ENCODE assay signal across 10 mouse cellular contexts in the genomic region with DNA sequence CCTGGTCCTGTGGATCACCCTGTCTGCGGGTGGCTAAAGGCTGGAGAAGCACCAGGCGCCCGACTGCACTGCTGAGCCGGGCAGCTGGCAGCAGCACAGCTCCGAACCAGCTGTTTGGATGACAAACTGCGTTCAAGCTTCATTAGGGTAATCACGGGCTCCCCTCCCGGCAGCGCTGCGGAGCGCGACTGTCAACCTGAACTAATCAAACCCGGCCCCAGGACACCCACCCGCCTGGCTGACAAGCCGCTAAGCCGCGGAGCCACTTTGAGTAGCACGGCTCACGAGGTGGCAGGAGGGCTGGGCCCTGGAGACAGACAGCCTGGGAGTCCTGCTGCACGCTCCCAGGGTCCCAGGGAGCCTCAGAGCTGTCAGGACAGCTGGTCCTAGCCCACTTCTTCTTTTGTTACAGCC. TPM values are rescaled to one million over a fixed set of nuclear protein-coding genes. Genes with fewer than 3 reads are reported as not detected.
DNase-seq lines count a peak whose midpoint lies in the region; ATAC-seq and TF ChIP-seq lines count a peak whose summit lies in the region.
"Had no signal": no experiment of that assay in that cellular context is flagged by ENCODE, and none has a peak within 500 bp of the region (broad histone marks: within the 10 kb centered on the region; RNA-seq: fewer than 3 reads in every experiment).

No protein-coding gene starts in this region.

- no peak for TF ChIP-seq CTCF in heart, adult 2 months (IDR thresholded peaks at IDR 0.05)

- no peak for TF ChIP-seq POLR2A in heart, adult 2 months (IDR thresholded peaks at IDR 0.05; ENCODE audit: insufficient read depth, low read depth, low read length)

- H3K9me3 ChIP-seq in heart, embryonic 16.5 days (replicated peaks; ENCODE audit: control insufficient read depth, low read length): no peaks in the 10 kb centered on the region
- no peaks in the 10 kb centered on the region for H3K9me3 ChIP-seq in midbrain, embryonic 16.5 days (replicated peaks; ENCODE audit: control insufficient read depth, low read length, poor library complexity, severe bottlenecking)

- no peak overlapping the region for H3K9ac ChIP-seq in heart, embryonic 16.5 days (ENCODE audit: low read length)
- no peak overlapping the region for H3K9ac ChIP-seq in heart, adult 2 months (ENCODE audit: low read depth, low read length)
- peak overlapping the region; percentile 26; the same call in 1 of the 2 replicates for H3K9ac ChIP-seq in midbrain, embryonic 16.5 days (ENCODE audit: low read depth, low read length)

- no peaks in the 10 kb centered on the region for H3K36me3 ChIP-seq in heart, embryonic 16.5 days (ENCODE audit: control insufficient read depth, insufficient read depth)
- no peaks in the 10 kb centered on the region for H3K36me3 ChIP-seq in heart, adult 2 months (ENCODE audit: control insufficient read depth, insufficient read depth, low read length)
- no peaks in the 10 kb centered on the region for H3K36me3 ChIP-seq in midbrain, embryonic 16.5 days (ENCODE audit: control insufficient read depth, insufficient read depth, low read length)

- peaks cover 35% of the 10 kb centered on the region for H3K27me3 ChIP-seq in heart, embryonic 16.5 days (ENCODE audit: control insufficient read depth, insufficient read depth, low read length)
- H3K27me3 ChIP-seq in heart, adult 2 months (ENCODE audit: control insufficient read depth, insufficient read depth, low read length): no peaks in the 10 kb centered on the region; the same call in 1 of the 2 replicates
- no peaks in the 10 kb centered on the region for H3K27me3 ChIP-seq in midbrain, embryonic 16.5 days (ENCODE audit: control insufficient read depth, insufficient read depth, low read depth, low read length)
- H3K27me3 ChIP-seq: CH12.LX had no signal

- ATAC-seq in heart, embryonic 16.5 days (replicated peaks; ENCODE audit: extremely low read depth, insufficient read depth, low FRiP score): 0 out of 2 replicates have a peak, but pooled peaks have one; percentile 11
- ATAC-seq in hematopoietic stem cell, adult 5-6 weeks (replicated peaks in 1 of 2; ENCODE audit: insufficient read depth in 1 of 2, low FRiP score in 2 of 2, low TSS enrichment in 1 of 2, low read depth in 1 of 2, poor library complexity in 2 of 2, severe bottlenecking in 2 of 2): peak; percentile 14 to 46; a peak in 2 of 4 replicates
- peak; percentile 47 for ATAC-seq in midbrain, embryonic 16.5 days
- ATAC-seq in frontal cortex, adult (ENCODE audit: low TSS enrichment): no peak

- H3K4me2 ChIP-seq in heart, embryonic 16.5 days (ENCODE audit: low read depth, low read length): peak overlapping the region; percentile 4; the same call in 1 of the 2 replicates
- peak overlapping the region; percentile 9; the same call in 1 of the 2 replicates for H3K4me2 ChIP-seq in midbrain, embryonic 16.5 days (ENCODE audit: low read length)

- intact Hi-C loops in heart, adult 2 months (cut with DNase I): no loop called here

- H3K4me3 ChIP-seq in heart, embryonic 16.5 days (ENCODE audit: low read length): no peak overlapping the region
- H3K4me3 ChIP-seq in heart, adult 2 months: no peak overlapping the region
- no peak overlapping the region for H3K4me3 ChIP-seq in midbrain, embryonic 16.5 days (ENCODE audit: low read depth, low read length)

- 16% methylated on average over 20 of the region's 20 CpGs for WGBS in heart, embryonic 16.5 days
- 36% methylated on average over 20 of the region's 20 CpGs for WGBS in heart, adult 2 months
- 2% methylated on average over 20 of the region's 20 CpGs for WGBS in midbrain, embryonic 16.5 days

- H3K4me1 ChIP-seq in heart, embryonic 16.5 days (ENCODE audit: control insufficient read depth, insufficient read depth, low read length): peaks cover 21% of the 10 kb centered on the region
- H3K4me1 ChIP-seq in heart, adult 2 months (ENCODE audit: control insufficient read depth, insufficient read depth, low read length): no peaks in the 10 kb centered on the region
- H3K4me1 ChIP-seq in midbrain, embryonic 16.5 days (ENCODE audit: control insufficient read depth, insufficient read depth, low read length): peaks cover 39% of the 10 kb centered on the region

- no peak overlapping the region for H3K27ac ChIP-seq in heart, embryonic 16.5 days (ENCODE audit: low read length)
- H3K27ac ChIP-seq in heart, adult 2 months: no peak overlapping the region
- H3K27ac ChIP-seq in midbrain, embryonic 16.5 days (ENCODE audit: low read length): peak overlapping the region; percentile 50

- no peak for TF ChIP-seq EP300 in heart, adult 2 months (IDR thresholded peaks at IDR 0.05; ENCODE audit: insufficient read depth, low read depth, low read length)

- DNase-seq in heart, adult 2 months: no peak
- peak; percentile 69 for DNase-seq in brain, adult 2 months (ENCODE audit: low read depth, low spot score)
- no peak for DNase-seq in frontal cortex, postnatal 14 days (ENCODE audit: low spot score in 2 of 2)
- DNase-seq in adrenal gland, adult (ENCODE audit: inconsistent age in 2 of 2, low spot score in 1 of 2): no peak
- DNase-seq: liver had no signal

- H3K79me2 ChIP-seq in heart, adult 2 months (replicated peaks; ENCODE audit: control insufficient read depth, insufficient read depth, low read length): no peaks in the 10 kb centered on the region

RNA-seq across cellular contexts. Expression of gene Tcf20, which starts 35.4 kb away (rescaled TPM):
- polyA plus RNA-seq in heart, embryonic 16.5 days (2015; fragmentation: Nextera tagmentation; extraction: Ambion mirVana): 4.0 and 4.4 TPM in 2 replicates
- 10 to 100 TPM; 60.1 to 60.8 TPM for total RNA-seq in heart, adult 2 months (2021)
- polyA plus RNA-seq in heart, adult 2 months (2012; rRNA removed): 6.6 and 9.5 TPM in 2 replicates
- total RNA-seq in hematopoietic stem cell, adult 5-6 weeks (2017): 113 and 129 TPM in 2 replicates
- polyA plus RNA-seq in midbrain, embryonic 16.5 days (2015; fragmentation: Nextera tagmentation; extraction: Ambion mirVana): 13.0 and 13.6 TPM in 2 replicates
